Mouse (Mus musculus): ENCODE data around the gene Slc15a2.

GRCm38 (mm10) chr16:36790166-36790565, 5.4 kb upstream of the Slc15a2 start:
- TF ChIP-seq POLR2A (IDR thresholded peaks at IDR 0.05; ENCODE audit: insufficient read depth, low read length), result no peak
- TF ChIP-seq CTCF (IDR thresholded peaks at IDR 0.05; ENCODE audit: low read depth, low read length), result no peak
- TF ChIP-seq EP300 (IDR thresholded peaks at IDR 0.05; ENCODE audit: insufficient read depth, low read depth, low read length), result no peak
